Comparison of ENCODE assay signal across 9 mouse cellular contexts in the genomic region with DNA sequence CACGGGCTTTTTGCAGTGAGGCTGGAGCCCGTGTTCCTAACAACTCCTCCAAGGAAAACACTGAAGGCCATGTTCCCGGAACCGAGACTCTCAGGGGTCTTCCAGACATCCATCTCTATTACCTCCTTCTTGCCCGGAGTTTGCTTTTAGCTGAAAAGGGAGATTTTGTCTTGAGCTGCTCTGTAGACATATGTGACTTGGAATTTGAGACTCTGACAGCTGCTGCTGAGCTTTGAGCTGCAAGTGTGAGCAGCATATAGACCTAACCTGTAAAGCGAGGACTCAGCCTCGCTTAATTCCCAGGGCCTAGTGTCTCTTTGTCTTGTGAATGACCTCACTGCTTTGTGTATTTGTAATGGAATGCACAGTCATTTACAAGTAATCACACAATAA. TPM values are rescaled to one million over a fixed set of nuclear protein-coding genes. Genes with fewer than 3 reads are reported as not detected.
DNase-seq lines count a peak whose midpoint lies in the region; ATAC-seq and TF ChIP-seq lines count a peak whose summit lies in the region.
"Had no signal": no experiment of that assay in that cellular context is flagged by ENCODE, and none has a peak within 500 bp of the region (broad histone marks: within the 10 kb centered on the region; RNA-seq: fewer than 3 reads in every experiment).

No protein-coding gene starts in this region.

- no peak for TF ChIP-seq CTCF in heart, postnatal 0 days (IDR thresholded peaks at IDR 0.05; ENCODE audit: low read depth)

- DNase-seq in heart, postnatal 10 days, result no peak
- DNase-seq in midbrain, embryonic 14.5 days, result no peak
- no peak for DNase-seq in heart, postnatal 0 days (ENCODE audit: low spot score)
- no peak for DNase-seq in left cerebral cortex, postnatal 10 days (ENCODE audit: extremely low spot score in 1 of 2, low spot score in 2 of 2)
- DNase-seq: kidney, adult 18-20 months; lung, adult 2 months had no signal

- no peaks in the 10 kb centered on the region for H3K27me3 ChIP-seq in heart, embryonic 14.5 days (ENCODE audit: control insufficient read depth, insufficient read depth, low read length)
- H3K27me3 ChIP-seq in midbrain, embryonic 14.5 days (ENCODE audit: control insufficient read depth, insufficient read depth, low read length), result no peaks in the 10 kb centered on the region
- H3K27me3 ChIP-seq in midbrain, embryonic 16.5 days (ENCODE audit: control insufficient read depth, insufficient read depth, low read depth, low read length), result no peaks in the 10 kb centered on the region
- no peaks in the 10 kb centered on the region for H3K27me3 ChIP-seq in heart, postnatal 0 days (ENCODE audit: control insufficient read depth, insufficient read depth, low read length)

- H3K27ac ChIP-seq in heart, embryonic 14.5 days (replicated peaks in 1 of 2; ENCODE audit: control insufficient read depth in 1 of 2, insufficient read depth in 1 of 2, low read depth in 2 of 2, low read length in 2 of 2), result peak overlapping the region; percentile 4 to 61; a peak in 2 of 4 replicates
- H3K27ac ChIP-seq in midbrain, embryonic 14.5 days (replicated peaks; ENCODE audit: low read depth, low read length), result 0 out of 2 replicates have a peak overlapping the region, but pooled peaks have one; percentile 15
- no peak overlapping the region for H3K27ac ChIP-seq in midbrain, embryonic 16.5 days (ENCODE audit: low read length)
- H3K27ac ChIP-seq in heart, postnatal 0 days (ENCODE audit: low read depth), result 0 out of 2 replicates have a peak overlapping the region, but pooled peaks have one; percentile 13

- H3K9me3 ChIP-seq in heart, embryonic 14.5 days (ENCODE audit: control insufficient read depth, low read length), result no peaks in the 10 kb centered on the region
- H3K9me3 ChIP-seq in midbrain, embryonic 14.5 days (ENCODE audit: control insufficient read depth, low read length), result no peaks in the 10 kb centered on the region
- no peaks in the 10 kb centered on the region for H3K9me3 ChIP-seq in midbrain, embryonic 16.5 days (replicated peaks; ENCODE audit: control insufficient read depth, low read length, poor library complexity, severe bottlenecking)
- no peaks in the 10 kb centered on the region for H3K9me3 ChIP-seq in heart, postnatal 0 days (replicated peaks; ENCODE audit: control insufficient read depth, low read length)

- H3K36me3 ChIP-seq in heart, embryonic 14.5 days (ENCODE audit: control insufficient read depth, insufficient read depth, low read length), result peaks cover 23% of the 10 kb centered on the region
- H3K36me3 ChIP-seq in midbrain, embryonic 14.5 days (ENCODE audit: control insufficient read depth, insufficient read depth, low read length), result no peaks in the 10 kb centered on the region
- H3K36me3 ChIP-seq in midbrain, embryonic 16.5 days (ENCODE audit: control insufficient read depth, insufficient read depth, low read length), result no peaks in the 10 kb centered on the region
- 0 out of 2 replicates have a peak, but pooled peaks cover 7% of the 10 kb centered on the region for H3K36me3 ChIP-seq in heart, postnatal 0 days (replicated peaks; ENCODE audit: control insufficient read depth, insufficient read depth, low read length)

- intact Hi-C loops in heart, postnatal 10 days (cut with DNase I), result no loop called here
- intact Hi-C loops in left cerebral cortex, postnatal 10 days (cut with DNase I), result no loop called here

- peak overlapping the region; percentile 31; the same call in 1 of the 2 replicates for H3K9ac ChIP-seq in heart, embryonic 14.5 days (ENCODE audit: low read length)
- H3K9ac ChIP-seq in midbrain, embryonic 14.5 days (replicated peaks; ENCODE audit: low read length), result no peak overlapping the region
- H3K9ac ChIP-seq in midbrain, embryonic 16.5 days (ENCODE audit: low read depth, low read length), result no peak overlapping the region
- no peak overlapping the region for H3K9ac ChIP-seq in heart, postnatal 0 days (replicated peaks; ENCODE audit: low read depth, low read length)

- H3K4me1 ChIP-seq in heart, embryonic 14.5 days (ENCODE audit: control insufficient read depth in 2 of 2, insufficient read depth in 2 of 2, low read length in 2 of 2), result peaks cover 26 to 65% of the 10 kb centered on the region in 2 experiments
- H3K4me1 ChIP-seq in midbrain, embryonic 14.5 days (ENCODE audit: control insufficient read depth, insufficient read depth, low read length), result 0 out of 2 replicates have a peak, but pooled peaks cover 7% of the 10 kb centered on the region
- H3K4me1 ChIP-seq in midbrain, embryonic 16.5 days (ENCODE audit: control insufficient read depth, insufficient read depth, low read length), result peaks cover 3% of the 10 kb centered on the region; the same call in 1 of the 2 replicates
- H3K4me1 ChIP-seq in heart, postnatal 0 days (ENCODE audit: control insufficient read depth, insufficient read depth), result peaks cover 53% of the 10 kb centered on the region

- TF ChIP-seq EP300 in heart, postnatal 0 days (IDR thresholded peaks at IDR 0.05; ENCODE audit: low read depth), result no peak

- ATAC-seq in heart, embryonic 14.5 days (ENCODE audit: insufficient number of reproducible peaks, insufficient read depth, low FRiP score, low read depth), result no peak
- no peak for ATAC-seq in midbrain, embryonic 14.5 days (ENCODE audit: low FRiP score, low TSS enrichment)
- ATAC-seq in midbrain, embryonic 16.5 days, result no peak
- ATAC-seq in heart, postnatal 0 days (ENCODE audit: insufficient read depth, low read depth), result no peak
- no peak for ATAC-seq in megakaryocyte-erythroid progenitor cell, adult 5-6 weeks (replicated peaks; ENCODE audit: low FRiP score, low TSS enrichment, poor library complexity, severe bottlenecking)

- 54% methylated on average over 7 of the region's 7 CpGs for WGBS in heart, embryonic 14.5 days
- 51% methylated on average over 7 of the region's 7 CpGs for WGBS in midbrain, embryonic 14.5 days
- WGBS in midbrain, embryonic 16.5 days, result 37% methylated on average over 7 of the region's 7 CpGs
- 60% methylated on average over 7 of the region's 7 CpGs for WGBS in heart, postnatal 0 days

- no peak overlapping the region for H3K4me3 ChIP-seq in heart, embryonic 14.5 days (ENCODE audit: control insufficient read depth in 1 of 2, insufficient read depth in 1 of 2, low read depth in 1 of 2, low read length in 2 of 2)
- H3K4me3 ChIP-seq in midbrain, embryonic 14.5 days (replicated peaks; ENCODE audit: low read depth, low read length), result no peak overlapping the region
- H3K4me3 ChIP-seq in midbrain, embryonic 16.5 days (ENCODE audit: low read depth, low read length), result no peak overlapping the region
- H3K4me3 ChIP-seq in heart, postnatal 0 days (ENCODE audit: low read depth, low read length), result no peak overlapping the region

- H3K4me2 ChIP-seq in heart, embryonic 14.5 days (ENCODE audit: low read length), result no peak overlapping the region
- no peak overlapping the region for H3K4me2 ChIP-seq in midbrain, embryonic 14.5 days (ENCODE audit: low read length)
- no peak overlapping the region for H3K4me2 ChIP-seq in midbrain, embryonic 16.5 days (ENCODE audit: low read length)
- no peak overlapping the region for H3K4me2 ChIP-seq in heart, postnatal 0 days (ENCODE audit: low read depth, low read length)

RNA-seq across cellular contexts. Expression of a gene that starts 49.8 kb away (rescaled TPM):
- polyA plus RNA-seq in heart, embryonic 14.5 days (2014; fragmentation: Nextera tagmentation; extraction: Ambion mirVana), result 46.6 and 53.0 TPM in 2 replicates
- 10 to 100 TPM; 58.8 TPM for total RNA-seq in heart, postnatal 10 days (2021)
- 5.8 and 9.6 TPM in 2 replicates for polyA plus RNA-seq in midbrain, embryonic 14.5 days (2014; fragmentation: Nextera tagmentation; extraction: Ambion mirVana)
- 10.3 and 10.7 TPM in 2 replicates for polyA plus RNA-seq in midbrain, embryonic 16.5 days (2015; fragmentation: Nextera tagmentation; extraction: Ambion mirVana)
- total RNA-seq in heart, postnatal 0 days (2014; rRNA removed; ENCODE audit: low replicate concordance), result 56.2 and 77.4 TPM in 2 replicates
- 28.7 and 32.1 TPM in 2 replicates for polyA plus RNA-seq in heart, postnatal 0 days (2015; fragmentation: Nextera tagmentation; extraction: Ambion mirVana)
- total RNA-seq in megakaryocyte-erythroid progenitor cell, adult 5-6 weeks (2014; fragmentation: Nextera tagmentation), result 3.3 and 4.5 TPM in 2 replicates
- total RNA-seq in megakaryocyte-erythroid progenitor cell, adult 5-6 weeks (2017), result 0.47 and 2.4 TPM in 2 replicates
- 1 to 10 TPM; 8.8 to 9.8 TPM for total RNA-seq in left cerebral cortex, postnatal 10 days (2021)
